Mouse (Mus musculus): Measurements from ENCODE around the gene Entpd1.
A peak's percentile ranks its signal among the peaks of the same experiment; 100 is the strongest.

Entpd1 gene

GRCm38 (mm10) chr19:40728213-40728612 lies 116.0 kb downstream of the Entpd1 start:
- no peak for DNase-seq

GRCm38 (mm10) chr19:40728732-40729420 lies 116.7 kb downstream of the Entpd1 start:
- no peak for DNase-seq

GRCm38 (mm10) chr19:40733409-40733808 lies 121.2 kb downstream of the Entpd1 start:
- no peak for DNase-seq

GRCm38 (mm10) chr19:40733849-40734248 lies 121.7 kb downstream of the Entpd1 start:
- DNase-seq, result no peak

GRCm38 (mm10) chr19:40736680-40737512 lies 124.7 kb downstream of the Entpd1 start:
- peak; percentile 76 for DNase-seq

- DNase-seq, result no peak
These were observed 125.4 kb downstream of the Entpd1 start for GRCm38 (mm10) chr19:40737613-40738012.

- DNase-seq, result no peak
These were observed 126.6 kb downstream of the Entpd1 start for GRCm38 (mm10) chr19:40738683-40739324.

GRCm38 (mm10) chr19:40746603-40747002 lies 134.4 kb downstream of the Entpd1 start:
- DNase-seq, result no peak

GRCm38 (mm10) chr19:40748559-40748958 lies 136.4 kb downstream of the Entpd1 start, which contains the start of gene Cc2d2b:
TSS of gene Cc2d2b (plus strand) at chr19:40748753.
- DNase-seq, result no peak

GRCm38 (mm10) chr19:40754311-40754710 lies 142.1 kb downstream of the Entpd1 start:
- DNase-seq, result peak; percentile 53

GRCm38 (mm10) chr19:40760071-40760470 lies 147.9 kb downstream of the Entpd1 start:
- DNase-seq, result no peak

GRCm38 (mm10) chr19:40762023-40762759 lies 150.0 kb downstream of the Entpd1 start:
- DNase-seq, result peak; percentile 35

GRCm38 (mm10) chr19:40767189-40767588 lies 155.0 kb downstream of the Entpd1 start:
- DNase-seq, result no peak

GRCm38 (mm10) chr19:40769341-40769770 lies 157.2 kb downstream of the Entpd1 start:
- peak; percentile 36 for DNase-seq

GRCm38 (mm10) chr19:40788004-40788714 lies 176.0 kb downstream of the Entpd1 start:
- no peak for DNase-seq

GRCm38 (mm10) chr19:40788715-40789084 lies 176.5 kb downstream of the Entpd1 start:
- no peak for DNase-seq

Data from kidney, postnatal 10 days (tissue).